Mouse (Mus musculus) A20 (cell line): ENCODE measurements around the gene Armh4.

Experiments
- DNase-seq: peaks from one replicate; pipeline ENCODE4 v3.0.0-alpha.2; 2011; ENCODE audit warnings: low read depth, low spot score

Armh4 gene

GRCm38 (mm10) chr14:49733950-49734349, 49.2 kb downstream of the Armh4 start:
- DNase-seq, result no peak

GRCm38 (mm10) chr14:49723361-49724054, 59.7 kb downstream of the Armh4 start:
- DNase-seq, result no peak

- no peak for DNase-seq
These were observed 60.4 kb downstream of the Armh4 start for GRCm38 (mm10) chr14:49722782-49723181.

- no peak for DNase-seq
These were observed 61.9 kb downstream of the Armh4 start for GRCm38 (mm10) chr14:49721281-49721680.

GRCm38 (mm10) chr14:49719678-49720077, 63.5 kb downstream of the Armh4 start:
- no peak for DNase-seq

- no peak for DNase-seq
These were observed 72.2 kb downstream of the Armh4 start for GRCm38 (mm10) chr14:49711016-49711415.

- DNase-seq, result no peak
These were observed 79.6 kb downstream of the Armh4 start for GRCm38 (mm10) chr14:49703432-49704200.

GRCm38 (mm10) chr14:49679511-49680284, 103.5 kb downstream of the Armh4 start:
- no peak for DNase-seq

GRCm38 (mm10) chr14:49676580-49676979, 106.6 kb downstream of the Armh4 start:
- DNase-seq, result no peak

GRCm38 (mm10) chr14:49660444-49660843, 122.7 kb downstream of the Armh4 start:
- DNase-seq, result no peak

- no peak for DNase-seq
These were observed 134.0 kb downstream of the Armh4 start for GRCm38 (mm10) chr14:49649191-49649590.

- no peak for DNase-seq
These were observed 145.8 kb downstream of the Armh4 start for GRCm38 (mm10) chr14:49637422-49637821.

GRCm38 (mm10) chr14:49626055-49626454, 157.1 kb downstream of the Armh4 start:
- no peak for DNase-seq
